Mouse (Mus musculus): ENCODE results near the gene Gm10190. TPM values are rescaled to one million over a fixed set of nuclear protein-coding genes. Genes with fewer than 3 reads are reported as not detected.
"Not testable (repeated sequence)": the region's sequence is repeated elsewhere in the genome, so short reads cannot be mapped to it uniquely, and the experiment has no call there.

Gm10190 gene
- polyA plus RNA-seq (2015; fragmentation: Nextera tagmentation; extraction: Ambion mirVana): 1.6 and 3.0 TPM in 2 replicates

DNA sequence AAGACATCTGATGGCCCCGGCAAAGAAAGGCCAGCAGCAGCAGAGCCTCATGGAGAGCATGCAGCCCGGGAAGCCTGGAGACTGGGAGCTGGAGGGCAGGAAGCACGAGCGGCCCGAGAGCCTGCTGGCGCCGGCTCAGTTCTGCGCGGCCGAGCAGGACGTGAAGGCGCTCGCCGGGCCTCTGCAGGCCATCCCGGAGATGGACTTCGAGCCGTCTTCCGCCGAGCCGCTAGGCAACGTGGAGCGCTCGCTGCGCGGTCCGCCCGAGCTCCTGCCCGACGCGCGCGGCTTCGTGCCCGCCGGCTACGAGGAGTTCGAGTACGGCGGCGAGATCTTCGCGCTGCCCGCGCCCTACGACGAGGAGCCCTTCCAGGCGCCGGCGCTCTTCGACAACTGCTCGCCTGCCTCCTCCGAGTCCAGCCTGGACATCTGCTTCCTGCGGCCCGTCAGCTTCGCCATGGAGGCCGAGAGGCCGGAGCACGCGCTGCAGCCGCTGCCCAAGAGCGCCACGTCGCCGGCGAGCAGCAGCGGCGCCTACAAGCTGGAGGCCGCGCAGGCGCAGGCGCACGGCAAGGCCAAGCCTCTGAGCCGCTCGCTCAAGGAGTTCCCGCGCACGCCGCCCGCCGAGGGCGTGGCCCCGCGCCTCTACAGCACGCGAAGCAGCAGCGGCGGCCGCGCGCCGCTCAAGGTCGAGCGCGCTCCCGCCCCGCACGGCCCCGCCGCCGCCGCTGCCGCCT is at the start of gene Gm10190:
Gene Gm10190 (minus strand): TSS at position 553 of the 737 bp plus-strand sequence.
- H3K27ac ChIP-seq: peak within 1 kb of the TSS; percentile 62
- H3K9me3 ChIP-seq: no peaks in the 10 kb centered on the region
- ATAC-seq (ENCODE audit: insufficient number of reproducible peaks, insufficient read depth, low FRiP score, low TSS enrichment, low read depth): peak; percentile 98

DNA sequence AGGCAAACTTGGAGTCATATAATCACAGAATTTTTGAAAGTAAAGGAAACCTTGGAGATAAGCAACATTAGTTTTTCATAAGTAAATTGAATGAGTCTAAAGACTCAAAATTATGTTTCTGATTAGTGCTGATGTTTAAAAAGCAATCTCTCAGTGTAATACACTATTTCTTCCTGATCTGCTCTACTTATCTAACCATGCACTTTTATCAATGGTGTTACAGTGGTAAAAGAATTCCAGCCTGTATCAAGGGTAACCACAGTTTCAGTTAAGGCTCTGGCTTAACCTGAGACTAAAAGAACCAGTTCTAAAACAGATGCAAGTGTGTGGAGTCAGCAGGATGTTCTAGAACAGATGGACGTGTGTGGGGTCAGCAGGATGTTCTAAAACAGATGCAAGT is 47.7 kb upstream of the Gm10190 start:
- Histone ChIP-seq H3K9me3 (no peaks in the 10 kb centered on the region), H3K9ac (no peak overlapping the region), H3K36me3 (peaks cover 50% of the 10 kb centered on the region), H3K4me1 (no peaks in the 10 kb centered on the region), H3K4me2 (no peak overlapping the region), H3K4me3 (no peak overlapping the region), H3K27me3 (no peaks in the 10 kb centered on the region), H3K27ac (no peak overlapping the region)
- no peak for ATAC-seq (ENCODE audit: insufficient number of reproducible peaks, insufficient read depth, low FRiP score, low TSS enrichment, low read depth)
- 95% methylated on average over 1 of the region's 1 CpGs for WGBS

More for the DNA sequence above, at the start of gene Gm10190:
- WGBS: 3% methylated on average over 97 of the region's 102 CpGs
- Histone ChIP-seq H3K4me3 (peak within 1 kb of the TSS; percentile 50), H3K9ac (peak within 1 kb of the TSS; percentile 86), H3K36me3 (no peaks in the 10 kb centered on the region), H3K4me2 (peak within 1 kb of the TSS; percentile 85), H3K4me1 (peaks cover 12% of the 10 kb centered on the region), H3K27me3 (peaks cover 8% of the 10 kb centered on the region; the same call in 1 of the 2 replicates)

DNA sequence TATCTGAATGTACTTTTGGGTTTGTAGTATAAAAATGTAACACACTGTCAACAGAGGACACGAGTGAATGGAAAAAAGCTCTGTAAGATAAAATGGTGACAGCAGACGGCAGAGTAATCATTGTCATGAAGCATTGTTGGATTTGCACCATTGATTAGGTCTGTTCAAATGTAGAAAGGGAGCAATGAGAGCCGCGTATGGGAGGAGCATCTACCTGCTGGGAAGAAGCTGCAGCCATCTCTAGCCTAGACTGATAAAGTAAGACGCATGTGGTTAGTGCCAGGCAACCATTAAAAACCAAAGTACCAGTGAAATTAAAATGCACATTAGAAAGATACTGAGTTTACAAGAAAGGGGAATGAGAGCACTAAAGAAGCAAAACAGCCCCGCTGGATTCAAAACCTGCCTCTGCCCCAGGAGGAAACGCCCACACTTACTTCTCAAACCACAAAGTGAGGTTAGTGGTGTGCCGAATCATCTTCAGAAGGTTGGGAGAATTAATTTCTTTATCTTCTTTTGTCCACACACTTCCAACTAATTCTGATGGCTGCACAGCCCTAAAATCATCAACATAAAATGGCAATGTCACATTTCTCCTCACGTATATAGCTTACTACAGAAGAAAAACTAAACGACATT is 45.4 kb upstream of the Gm10190 start:
- no peak for ATAC-seq (ENCODE audit: insufficient number of reproducible peaks, insufficient read depth, low FRiP score, low TSS enrichment, low read depth)
- no peak overlapping the region for H3K4me3 ChIP-seq
- H3K27ac ChIP-seq: no peak overlapping the region
- H3K9me3 ChIP-seq: no peaks in the 10 kb centered on the region
- 89% methylated on average over 10 of the region's 10 CpGs for WGBS
- no peaks in the 10 kb centered on the region for H3K4me1 ChIP-seq
- no peak overlapping the region for H3K4me2 ChIP-seq
- peaks cover 63% of the 10 kb centered on the region for H3K36me3 ChIP-seq
- H3K27me3 ChIP-seq: no peaks in the 10 kb centered on the region
- H3K9ac ChIP-seq: no peak overlapping the region

DNA sequence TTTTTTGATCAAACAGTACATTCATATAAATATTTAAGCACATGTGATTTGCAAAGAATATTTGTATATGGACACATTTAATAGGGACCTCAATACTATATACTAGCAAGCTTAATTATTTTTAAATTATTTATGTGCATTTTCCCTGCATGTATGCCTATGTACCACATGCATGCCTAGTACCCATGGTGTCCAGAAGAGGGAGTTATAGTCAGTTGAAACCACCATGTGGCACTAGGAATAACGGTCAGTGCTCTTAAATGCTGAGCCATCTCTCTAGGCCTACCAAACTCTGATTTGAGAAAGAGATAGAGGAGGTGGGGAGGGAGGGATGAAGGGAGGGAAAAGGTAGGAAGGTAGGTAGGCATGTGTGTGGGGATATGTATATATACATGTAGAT is 37.8 kb upstream of the Gm10190 start:
- H3K4me2 ChIP-seq: no peak overlapping the region
- 75% methylated on average over 1 of the region's 1 CpGs for WGBS
- no peaks in the 10 kb centered on the region for H3K27me3 ChIP-seq
- H3K9me3 ChIP-seq: no peaks in the 10 kb centered on the region
- no peak overlapping the region for H3K9ac ChIP-seq
- H3K27ac ChIP-seq: no peak overlapping the region
- H3K36me3 ChIP-seq: peaks cover 75% of the 10 kb centered on the region
- H3K4me1 ChIP-seq: no peaks in the 10 kb centered on the region
- no peak overlapping the region for H3K4me3 ChIP-seq
- ATAC-seq (ENCODE audit: insufficient number of reproducible peaks, insufficient read depth, low FRiP score, low TSS enrichment, low read depth): no peak

DNA sequence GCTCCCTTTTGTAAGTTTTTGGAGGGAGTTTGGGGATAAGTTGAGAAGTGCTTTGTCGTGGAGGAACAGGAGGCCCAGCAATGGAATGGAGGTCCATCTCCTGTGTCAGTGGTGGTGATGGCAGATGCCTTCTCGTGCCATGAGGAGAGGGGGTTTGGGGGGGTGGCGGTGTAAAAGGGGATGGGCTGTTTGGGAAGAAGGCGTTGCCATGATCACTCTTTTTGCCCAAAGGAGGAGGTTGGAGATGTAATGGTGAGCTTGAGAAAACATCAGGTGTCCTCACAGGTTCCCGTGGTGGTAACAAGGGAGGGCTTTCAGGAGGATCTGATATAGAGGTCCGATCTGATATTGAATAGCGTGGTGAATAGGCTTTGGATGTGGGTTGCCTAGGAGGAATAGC is 24.9 kb upstream of the Gm10190 start:
- no peak overlapping the region for H3K27ac ChIP-seq
- no peaks in the 10 kb centered on the region for H3K4me1 ChIP-seq
- peaks cover 23% of the 10 kb centered on the region for H3K36me3 ChIP-seq
- H3K9me3 ChIP-seq: no peaks in the 10 kb centered on the region
- H3K9ac ChIP-seq: no peak overlapping the region
- H3K27me3 ChIP-seq: no peaks in the 10 kb centered on the region
- no peak for ATAC-seq (ENCODE audit: insufficient number of reproducible peaks, insufficient read depth, low FRiP score, low TSS enrichment, low read depth)
- no peak overlapping the region for H3K4me2 ChIP-seq
- H3K4me3 ChIP-seq: no peak overlapping the region
- 94% methylated on average over 7 of the region's 7 CpGs for WGBS

DNA sequence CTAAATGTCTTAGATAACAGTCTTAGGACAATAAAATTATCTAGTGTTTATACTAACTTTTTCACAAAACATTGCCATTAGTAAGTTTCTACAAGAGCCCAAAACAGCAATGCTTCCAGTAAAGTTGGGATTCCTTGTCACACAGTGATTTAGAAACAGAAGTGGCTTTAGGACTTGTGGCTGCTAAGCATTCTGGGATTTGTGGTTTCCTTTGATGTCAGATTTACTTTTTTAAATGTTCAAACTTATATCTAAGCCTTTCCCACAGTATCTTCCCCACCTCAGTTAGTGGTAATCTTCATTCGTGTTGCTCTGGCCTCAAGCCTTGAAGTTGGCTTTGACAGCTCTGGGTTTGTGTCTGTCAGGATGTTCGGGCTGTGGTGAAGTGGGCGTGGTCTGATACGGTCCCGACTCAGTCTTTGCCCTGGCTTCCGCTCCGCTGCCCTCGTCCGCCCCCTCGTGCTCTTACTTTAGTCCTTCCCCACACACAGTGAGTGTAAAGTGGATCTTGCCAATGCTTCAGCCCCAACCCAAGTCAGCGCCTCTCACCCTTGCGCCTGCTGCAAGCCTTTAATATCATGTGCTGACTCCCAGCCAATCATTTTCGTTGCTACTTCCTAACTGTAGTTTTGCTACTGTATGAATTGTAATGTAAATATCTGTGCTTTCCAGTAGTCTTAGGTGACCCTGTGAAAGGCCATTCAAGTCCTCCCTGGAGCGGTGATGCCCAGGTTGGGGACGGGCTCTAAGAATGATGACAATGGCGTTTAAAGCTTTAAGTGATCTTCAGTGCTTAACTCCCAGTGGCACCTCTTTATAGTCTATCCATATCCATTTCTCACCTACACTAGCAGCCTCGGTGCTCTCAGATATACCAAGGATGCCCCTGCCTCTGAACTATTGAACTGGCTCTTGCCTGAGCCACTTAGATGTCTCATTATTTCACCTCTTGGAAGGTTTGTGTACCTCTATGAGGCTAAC is 18.4 kb upstream of the Gm10190 start:
- ATAC-seq (ENCODE audit: insufficient number of reproducible peaks, insufficient read depth, low FRiP score, low TSS enrichment, low read depth): peak; percentile 80
- H3K27ac ChIP-seq: no peak overlapping the region
- H3K36me3 ChIP-seq: no peaks in the 10 kb centered on the region
- 13% methylated on average over 17 of the region's 17 CpGs for WGBS
- peaks cover 5% of the 10 kb centered on the region; the same call in 1 of the 2 replicates for H3K4me1 ChIP-seq
- H3K9ac ChIP-seq: peak overlapping the region; percentile 65
- H3K4me3 ChIP-seq: peak overlapping the region; percentile 49
- peak overlapping the region; percentile 68 for H3K4me2 ChIP-seq
- no peaks in the 10 kb centered on the region for H3K9me3 ChIP-seq
- H3K27me3 ChIP-seq: no peaks in the 10 kb centered on the region

DNA sequence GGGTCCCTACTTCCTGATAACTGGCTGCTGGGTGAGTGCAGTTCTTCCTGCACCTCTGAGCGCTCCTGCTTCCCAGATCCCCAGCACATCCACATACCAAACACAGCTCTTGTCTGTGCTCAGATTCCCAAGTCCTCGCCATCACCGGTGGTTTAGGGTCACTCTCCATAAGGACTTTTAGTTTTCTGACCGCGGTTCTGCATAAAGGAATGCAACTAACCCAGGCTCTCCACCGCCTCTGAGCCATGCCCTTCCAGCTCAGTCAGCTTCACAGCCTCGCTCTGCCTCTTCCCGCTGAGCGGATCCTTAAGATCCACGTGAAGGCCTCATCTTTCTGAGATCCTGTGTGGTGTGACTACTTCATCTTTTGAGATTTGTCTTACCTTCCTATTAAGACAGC is 16.7 kb upstream of the Gm10190 start:
- Histone ChIP-seq H3K27ac (no peak overlapping the region), H3K4me2 (no peak overlapping the region), H3K9me3 (no peaks in the 10 kb centered on the region), H3K9ac (no peak overlapping the region), H3K4me1 (peaks cover 5% of the 10 kb centered on the region; the same call in 1 of the 2 replicates), H3K4me3 (no peak overlapping the region), H3K36me3 (no peaks in the 10 kb centered on the region), H3K27me3 (no peaks in the 10 kb centered on the region)
- 69% methylated on average over 10 of the region's 10 CpGs for WGBS
- ATAC-seq (ENCODE audit: insufficient number of reproducible peaks, insufficient read depth, low FRiP score, low TSS enrichment, low read depth): no peak

DNA sequence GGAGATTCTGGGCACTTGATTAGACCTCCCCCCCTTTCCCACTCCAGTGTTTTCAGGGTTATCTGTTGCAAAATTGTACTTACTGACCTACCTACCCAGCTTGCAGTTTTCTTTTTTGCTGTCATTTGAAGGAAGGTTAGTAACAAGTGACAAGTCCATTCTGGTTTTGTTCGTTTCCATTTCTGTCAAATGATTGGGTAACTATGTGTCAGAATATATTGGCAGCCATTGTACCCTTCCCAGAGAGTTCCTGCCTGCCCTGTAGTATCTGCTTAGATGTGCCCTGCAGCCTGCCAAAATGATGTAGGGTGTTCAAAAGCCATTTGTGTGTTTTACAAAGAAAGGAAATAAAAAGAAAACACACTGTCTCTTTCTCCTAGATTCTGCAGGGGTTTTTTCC is 12.3 kb upstream of the Gm10190 start:
- Histone ChIP-seq H3K27me3 (no peaks in the 10 kb centered on the region), H3K9me3 (no peaks in the 10 kb centered on the region), H3K4me2 (no peak overlapping the region), H3K4me3 (no peak overlapping the region), H3K27ac (no peak overlapping the region), H3K36me3 (no peaks in the 10 kb centered on the region), H3K4me1 (no peaks in the 10 kb centered on the region), H3K9ac (no peak overlapping the region)
- 56% methylated on average over 1 of the region's 1 CpGs for WGBS
- ATAC-seq (ENCODE audit: insufficient number of reproducible peaks, insufficient read depth, low FRiP score, low TSS enrichment, low read depth): no peak

DNA sequence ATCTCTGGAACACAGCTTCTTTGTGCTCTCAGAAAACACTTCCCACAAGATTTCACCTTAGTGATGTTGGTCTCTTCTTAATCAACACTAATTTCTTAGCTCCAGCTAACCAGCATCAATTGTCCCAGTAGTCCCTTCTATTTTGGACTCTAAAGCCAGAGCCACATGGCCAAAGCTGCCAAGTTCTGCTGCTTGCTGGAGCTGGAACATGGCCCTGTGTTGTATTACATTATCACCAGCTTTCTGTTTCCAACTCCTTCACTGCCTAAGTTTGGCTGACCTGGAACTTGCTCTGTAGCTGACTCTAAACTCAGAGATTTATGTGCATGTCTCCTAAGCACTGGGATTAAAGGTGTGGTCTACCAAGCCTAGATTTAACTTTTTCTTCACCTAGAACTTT is 5.0 kb upstream of the Gm10190 start:
- H3K36me3 ChIP-seq; H3K27me3 ChIP-seq; H3K9ac ChIP-seq; H3K9me3 ChIP-seq; H3K27ac ChIP-seq; H3K4me3 ChIP-seq; H3K4me1 ChIP-seq; ATAC-seq (ENCODE audit: insufficient number of reproducible peaks, insufficient read depth, low FRiP score, low TSS enrichment, low read depth); H3K4me2 ChIP-seq: not testable (repeated sequence)

DNA sequence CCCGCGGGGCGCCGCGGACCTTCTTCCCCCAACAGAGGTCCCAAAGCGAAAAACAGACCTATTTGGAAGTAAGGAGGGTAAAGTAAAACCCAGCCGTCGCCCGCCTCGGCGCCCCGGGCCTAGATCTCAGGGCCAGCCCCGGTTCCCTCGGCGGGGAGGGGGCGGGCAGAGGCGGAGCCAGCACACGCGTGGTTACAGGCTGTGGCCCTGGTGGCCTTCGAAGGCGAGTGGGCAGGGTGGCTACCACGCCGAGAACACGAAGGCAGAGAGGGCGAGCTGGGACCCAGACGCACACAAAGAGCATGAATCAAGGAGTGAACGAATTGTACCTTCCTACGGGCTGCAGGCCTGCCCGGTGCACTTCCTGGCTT is 370 bp upstream of the Gm10190 start:
- peak; percentile 82 for ATAC-seq (ENCODE audit: insufficient number of reproducible peaks, insufficient read depth, low FRiP score, low TSS enrichment, low read depth)
- Histone ChIP-seq H3K4me1 (peaks cover 12% of the 10 kb centered on the region), H3K9me3 (no peaks in the 10 kb centered on the region), H3K4me2 (peak overlapping the region; percentile 85), H3K4me3 (peak overlapping the region; percentile 50), H3K27ac (peak overlapping the region; percentile 62), H3K27me3 (peaks cover 8% of the 10 kb centered on the region; the same call in 1 of the 2 replicates), H3K9ac (peak overlapping the region; percentile 86), H3K36me3 (no peaks in the 10 kb centered on the region)
- WGBS: 22% methylated on average over 29 of the region's 29 CpGs

DNA sequence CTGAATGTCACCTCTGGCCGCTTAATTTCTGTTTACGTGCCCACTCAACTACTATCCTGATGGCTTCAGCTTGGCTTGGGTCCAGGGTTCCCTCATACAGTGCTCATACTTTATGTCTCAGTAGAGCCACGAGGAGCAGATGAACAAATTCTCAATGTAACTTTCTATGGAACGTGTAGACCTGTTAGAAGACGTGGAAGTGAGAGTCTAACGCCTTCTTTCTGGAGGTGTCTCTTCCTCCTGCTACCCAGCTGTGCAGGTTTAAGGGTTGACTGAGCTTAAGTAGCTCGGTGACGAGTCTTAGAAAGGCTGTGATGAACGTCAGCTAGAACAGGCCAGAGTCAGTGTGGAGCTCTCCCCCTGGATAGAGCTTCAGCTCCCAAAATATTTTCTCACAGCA is 4.7 kb downstream of the Gm10190 start:
- Histone ChIP-seq H3K4me2 (no peak overlapping the region), H3K27me3 (no peaks in the 10 kb centered on the region; the same call in 1 of the 2 replicates), H3K9me3 (no peaks in the 10 kb centered on the region), H3K36me3 (no peaks in the 10 kb centered on the region), H3K4me1 (peaks cover 7% of the 10 kb centered on the region), H3K27ac (no peak overlapping the region), H3K4me3 (no peak overlapping the region), H3K9ac (no peak overlapping the region)
- no peak for ATAC-seq (ENCODE audit: insufficient number of reproducible peaks, insufficient read depth, low FRiP score, low TSS enrichment, low read depth)
- 85% methylated on average over 9 of the region's 9 CpGs for WGBS
